ENCODE assay signal across 9 mouse cellular contexts in the genomic region with DNA sequence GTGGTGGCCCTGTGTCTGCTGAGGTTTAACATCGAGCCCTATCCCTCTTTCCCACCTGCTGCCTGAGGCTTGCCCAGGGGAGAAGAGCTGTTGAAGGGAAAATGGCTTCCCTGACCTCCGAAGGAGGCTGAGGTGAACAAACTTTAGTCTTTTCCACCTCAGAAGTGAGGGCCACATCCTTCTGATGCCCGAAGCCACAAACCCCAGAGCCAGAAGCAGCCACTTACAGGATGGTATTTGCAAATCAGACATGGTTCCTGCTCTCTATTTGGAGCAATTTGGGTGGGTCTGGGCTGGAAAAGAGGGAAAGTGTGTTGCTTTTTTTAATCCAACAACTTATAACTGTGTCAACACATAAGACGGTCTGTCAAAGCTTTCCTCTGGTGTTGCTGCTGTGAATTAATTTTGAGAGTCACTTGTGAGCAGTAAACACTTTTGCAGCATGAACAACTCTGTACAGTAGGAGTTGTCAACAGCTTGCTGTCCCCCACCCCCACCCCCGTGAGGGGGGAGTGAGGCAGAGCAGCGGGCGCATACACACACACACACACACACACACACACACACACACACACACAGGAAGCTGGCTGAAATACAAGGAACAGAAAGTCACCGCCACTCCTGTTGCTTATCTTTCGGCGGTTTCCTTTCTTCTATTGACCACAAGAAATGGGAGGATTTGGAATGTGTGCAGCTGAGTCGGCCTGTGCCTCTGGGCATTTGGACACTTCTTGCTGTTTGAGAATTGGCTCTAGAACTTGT.
DNase-seq lines count a peak whose midpoint lies in the region; ATAC-seq lines count a peak whose summit lies in the region.
"Had no signal": no experiment of that assay in that cellular context is flagged by ENCODE, and none has a peak within 500 bp of the region (broad histone marks: within the 10 kb centered on the region; RNA-seq: fewer than 3 reads in every experiment).

No protein-coding gene starts in this region.

- no peak overlapping the region for H3K4me3 ChIP-seq in midbrain, embryonic 16.5 days (ENCODE audit: low read depth, low read length)
- H3K4me3 ChIP-seq in midbrain, embryonic 13.5 days (replicated peaks): no peak overlapping the region
- H3K4me3 ChIP-seq in lung, embryonic 16.5 days (ENCODE audit: low read length): no peak overlapping the region
- H3K4me3 ChIP-seq in stomach, embryonic 16.5 days (replicated peaks; ENCODE audit: low read length): no peak overlapping the region
- H3K4me3 ChIP-seq: embryonic facial prominence, embryonic 12.5 days had no signal

- 0 out of 2 replicates have a peak overlapping the region, but pooled peaks have one; percentile 1 for H3K27ac ChIP-seq in midbrain, embryonic 16.5 days (ENCODE audit: low read length)
- H3K27ac ChIP-seq in midbrain, embryonic 13.5 days: no peak overlapping the region
- peak overlapping the region; percentile 87 for H3K27ac ChIP-seq in lung, embryonic 16.5 days (ENCODE audit: low read length)
- H3K27ac ChIP-seq in stomach, embryonic 16.5 days (ENCODE audit: low read length): peak overlapping the region; percentile 72

- H3K4me2 ChIP-seq in midbrain, embryonic 16.5 days (ENCODE audit: low read length): no peak overlapping the region
- H3K4me2 ChIP-seq in midbrain, embryonic 13.5 days (replicated peaks): no peak overlapping the region
- peak overlapping the region; percentile 7; the same call in 1 of the 2 replicates for H3K4me2 ChIP-seq in lung, embryonic 16.5 days (ENCODE audit: low read depth, low read length)
- peak overlapping the region; percentile 16; the same call in 1 of the 2 replicates for H3K4me2 ChIP-seq in stomach, embryonic 16.5 days (ENCODE audit: low read depth, low read length)
- H3K4me2 ChIP-seq: embryonic facial prominence, embryonic 12.5 days had no signal

- 56% methylated on average over 10 of the region's 11 CpGs for WGBS in midbrain, embryonic 16.5 days
- 71% methylated on average over 11 of the region's 11 CpGs for WGBS in midbrain, embryonic 13.5 days
- WGBS in lung, embryonic 16.5 days: 8% methylated on average over 11 of the region's 11 CpGs
- WGBS in stomach, embryonic 16.5 days: 28% methylated on average over 11 of the region's 11 CpGs

- no peak for ATAC-seq in midbrain, embryonic 16.5 days
- ATAC-seq in midbrain, embryonic 13.5 days: no peak
- ATAC-seq in lung, embryonic 16.5 days (ENCODE audit: low read depth): peak; percentile 73
- peak; percentile 27; the same call in 1 of the 2 replicates for ATAC-seq in stomach, embryonic 16.5 days (ENCODE audit: insufficient read depth, low FRiP score)

- H3K27me3 ChIP-seq in midbrain, embryonic 16.5 days (ENCODE audit: control insufficient read depth, insufficient read depth, low read depth, low read length): no peaks in the 10 kb centered on the region
- H3K27me3 ChIP-seq in midbrain, embryonic 13.5 days: no peaks in the 10 kb centered on the region
- no peaks in the 10 kb centered on the region for H3K27me3 ChIP-seq in lung, embryonic 16.5 days (ENCODE audit: control insufficient read depth, insufficient read depth, low read depth, low read length)
- no peaks in the 10 kb centered on the region for H3K27me3 ChIP-seq in stomach, embryonic 16.5 days (ENCODE audit: control insufficient read depth, insufficient read depth, low read length)
- H3K27me3 ChIP-seq: embryonic facial prominence, embryonic 12.5 days had no signal

- no peaks in the 10 kb centered on the region for H3K36me3 ChIP-seq in midbrain, embryonic 16.5 days (ENCODE audit: control insufficient read depth, insufficient read depth, low read length)
- H3K36me3 ChIP-seq in midbrain, embryonic 13.5 days: no peaks in the 10 kb centered on the region
- H3K36me3 ChIP-seq in lung, embryonic 16.5 days (ENCODE audit: control insufficient read depth, insufficient read depth, low read length): no peaks in the 10 kb centered on the region
- H3K36me3 ChIP-seq in stomach, embryonic 16.5 days (ENCODE audit: control insufficient read depth, insufficient read depth, low read length): no peaks in the 10 kb centered on the region
- H3K36me3 ChIP-seq: embryonic facial prominence, embryonic 12.5 days had no signal

- DNase-seq in adrenal gland, adult 2 months: peak; percentile 61
- DNase-seq in gastrocnemius, postnatal 25 days: peak; percentile 60
- peak; percentile 49 to 58 for DNase-seq in kidney, adult 8-10 months
- no peak for DNase-seq in cerebellum, adult 11 months

- no peaks in the 10 kb centered on the region for H3K9me3 ChIP-seq in midbrain, embryonic 16.5 days (replicated peaks; ENCODE audit: control insufficient read depth, low read length, poor library complexity, severe bottlenecking)
- H3K9me3 ChIP-seq in midbrain, embryonic 13.5 days: no peaks in the 10 kb centered on the region
- no peaks in the 10 kb centered on the region for H3K9me3 ChIP-seq in lung, embryonic 16.5 days (ENCODE audit: control insufficient read depth, low read length)
- H3K9me3 ChIP-seq in stomach, embryonic 16.5 days (replicated peaks; ENCODE audit: control insufficient read depth, low read length): no peaks in the 10 kb centered on the region
- H3K9me3 ChIP-seq: embryonic facial prominence, embryonic 12.5 days had no signal

- H3K4me1 ChIP-seq in midbrain, embryonic 16.5 days (ENCODE audit: control insufficient read depth, insufficient read depth, low read length): peaks cover 21% of the 10 kb centered on the region
- peaks cover 50% of the 10 kb centered on the region for H3K4me1 ChIP-seq in midbrain, embryonic 13.5 days (replicated peaks)
- H3K4me1 ChIP-seq in lung, embryonic 16.5 days (replicated peaks; ENCODE audit: control insufficient read depth, insufficient read depth, low read length): peaks cover 40% of the 10 kb centered on the region
- H3K4me1 ChIP-seq in stomach, embryonic 16.5 days (ENCODE audit: control insufficient read depth, insufficient read depth, low read length): peaks cover 27% of the 10 kb centered on the region

- H3K9ac ChIP-seq in midbrain, embryonic 16.5 days (ENCODE audit: low read depth, low read length): no peak overlapping the region
- no peak overlapping the region for H3K9ac ChIP-seq in midbrain, embryonic 13.5 days (replicated peaks)
- no peak overlapping the region for H3K9ac ChIP-seq in lung, embryonic 16.5 days (ENCODE audit: low read length)
- H3K9ac ChIP-seq in stomach, embryonic 16.5 days (ENCODE audit: low read length): no peak overlapping the region
- H3K9ac ChIP-seq: embryonic facial prominence, embryonic 12.5 days had no signal

Comparison
In these comparisons a context has a peak if more than half of its experiments do, and no peak if none do; other contexts are left out.
1. ATAC-seq: peak in lung, embryonic 16.5 days (single experiment) and stomach, embryonic 16.5 days (single experiment); none in midbrain, embryonic 16.5 days (single experiment) and midbrain, embryonic 13.5 days (single experiment).
2. H3K4me2 ChIP-seq: peak in lung, embryonic 16.5 days (single experiment) and stomach, embryonic 16.5 days (single experiment); none in midbrain, embryonic 16.5 days (single experiment) and midbrain, embryonic 13.5 days (single experiment).